Mouse (Mus musculus) midbrain, embryonic 12.5 days (tissue): ENCODE results near the gene Sub1. TPM values are rescaled to one million over a fixed set of nuclear protein-coding genes. Genes with fewer than 3 reads are reported as not detected.

Source experiments
- ATAC-seq: fragments of 200-750 bp; cut with Nextera tagmentation; 2 replicates; pipeline ENCODE4 v1.8.0; 2017; ENCODE audit warnings: low read depth, moderate TSS enrichment, moderate library complexity; ENCODE audit not compliant: low FRiP score
- H3K27ac ChIP-seq: fragments of 300-500 bp; sonication (generic); replicated peaks from 2 replicates; pipeline ENCODE4 v1.5.1; 2016; ENCODE audit warnings: mild to moderate bottlenecking
- H3K27me3 ChIP-seq: fragments of 300-500 bp; sonication (generic); 2 replicates; pipeline ENCODE4 v1.6.1; 2016; ENCODE audit warnings: mild to moderate bottlenecking
- H3K36me3 ChIP-seq: fragments of 300-500 bp; sonication (generic); 2 replicates; pipeline ENCODE4 v1.6.1; 2016
- H3K4me1 ChIP-seq: fragments of 300-500 bp; sonication (generic); 2 replicates; pipeline ENCODE4 v1.6.1; 2016
- H3K4me2 ChIP-seq: fragments of 300-500 bp; sonication (generic); replicated peaks from 2 replicates; pipeline ENCODE4 v1.6.1; 2016; ENCODE audit warnings: mild to moderate bottlenecking, moderate library complexity
- H3K4me3 ChIP-seq: fragments of 300-500 bp; sonication (generic); 2 replicates; pipeline ENCODE4 v1.5.1; 2016; ENCODE audit warnings: mild to moderate bottlenecking
- H3K9ac ChIP-seq: fragments of 300-500 bp; sonication (generic); replicated peaks from 2 replicates; pipeline ENCODE4 v1.6.1; 2016; ENCODE audit warnings: mild to moderate bottlenecking, moderate library complexity
- H3K9me3 ChIP-seq: fragments of 300-500 bp; sonication (generic); 2 replicates; pipeline ENCODE4 v1.6.1; 2016; ENCODE audit warnings: mild to moderate bottlenecking
- WGBS: fragments of 180-500 bp; shearing (Covaris S2); methylation state at CpG from one replicate; pipeline ENCODE4 v1.1.7; 2016; 5-methylcytosine and 5-hydroxymethylcytosine counted together
- polyA plus RNA-seq: library from polyadenylated mRNA; unstranded; fragments of >200 nt; fragmentation: Nextera tagmentation; extraction: Ambion mirVana; gene quantifications from 2 replicates; pipeline ENCODE4 v1.2.1, GENCODE M21; 2016

The Sub1 gene
- polyA plus RNA-seq, 1 experiment from 2014 or later, result 665 TPM

GRCm38 (mm10) chr15:11956129-11956528 lies 40.7 kb downstream of the Sub1 start:
- ATAC-seq, result no peak
- Histone ChIP-seq H3K27me3 (no peaks in the 10 kb centered on the region), H3K36me3 (no peaks in the 10 kb centered on the region), H3K4me3 (no peak overlapping the region), H3K4me1 (no peaks in the 10 kb centered on the region), H3K27ac (no peak overlapping the region), H3K4me2 (no peak overlapping the region), H3K9ac (no peak overlapping the region), H3K9me3 (no peaks in the 10 kb centered on the region)
- 84% methylated on average over 7 of the region's 7 CpGs for whole genome bisulfite sequencing

GRCm38 (mm10) chr15:11954190-11954589 lies 42.6 kb downstream of the Sub1 start:
- Histone ChIP-seq H3K27ac (no peak overlapping the region), H3K4me1 (no peaks in the 10 kb centered on the region), H3K4me2 (no peak overlapping the region), H3K9ac (no peak overlapping the region), H3K27me3 (no peaks in the 10 kb centered on the region), H3K4me3 (no peak overlapping the region), H3K36me3 (no peaks in the 10 kb centered on the region), H3K9me3 (no peaks in the 10 kb centered on the region)
- 61% methylated on average over 4 of the region's 4 CpGs for WGBS
- no peak for ATAC-seq

GRCm38 (mm10) chr15:11952159-11952558 lies 44.6 kb downstream of the Sub1 start:
- 82% methylated on average over 3 of the region's 3 CpGs for WGBS
- Histone ChIP-seq H3K4me1 (no peaks in the 10 kb centered on the region), H3K27me3 (no peaks in the 10 kb centered on the region), H3K9ac (no peak overlapping the region), H3K9me3 (no peaks in the 10 kb centered on the region), H3K4me2 (no peak overlapping the region), H3K27ac (no peak overlapping the region), H3K4me3 (no peak overlapping the region), H3K36me3 (no peaks in the 10 kb centered on the region)
- no peak for ATAC-seq

DNA sequence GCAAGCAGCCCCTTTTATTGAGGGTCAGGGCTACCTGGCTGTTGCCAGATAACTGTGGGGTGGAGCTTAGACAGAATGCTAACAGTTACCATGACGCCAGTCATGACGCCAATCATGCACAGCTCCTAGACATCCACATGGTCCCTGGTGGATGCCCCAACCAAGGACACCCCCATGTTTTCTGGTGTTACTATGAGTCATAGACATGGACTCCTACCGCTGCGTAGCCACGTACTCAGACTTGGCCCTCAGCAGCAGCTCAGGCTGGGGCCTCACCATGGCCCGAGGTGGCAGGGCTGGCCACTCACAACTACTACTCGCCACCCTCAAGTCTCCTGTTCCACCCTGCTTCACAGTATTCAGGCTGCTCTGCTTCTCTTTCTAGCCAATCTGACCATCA lies 45.6 kb downstream of the Sub1 start:
- 95% methylated on average over 7 of the region's 7 CpGs for WGBS
- no peak overlapping the region for H3K9ac ChIP-seq

DNA sequence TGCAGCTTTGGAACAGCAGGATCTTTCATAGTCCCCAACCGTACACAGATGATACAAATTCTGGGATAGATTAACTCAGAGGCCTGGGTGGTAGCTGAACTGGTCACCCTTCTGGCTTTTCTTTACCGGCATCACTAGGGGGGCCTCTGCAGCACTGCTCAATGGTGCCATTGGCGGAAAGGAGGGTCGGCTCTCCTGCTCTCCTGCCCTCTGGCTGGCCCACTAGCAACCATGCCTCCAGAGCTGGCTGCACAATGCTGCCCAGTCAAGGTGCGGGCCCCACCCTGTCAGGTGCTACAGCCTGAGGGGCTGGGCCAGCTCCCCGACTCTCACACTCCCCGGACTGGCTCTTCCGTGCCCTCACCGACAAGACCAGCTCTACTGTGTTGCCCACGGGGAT lies 46.6 kb downstream of the Sub1 start:
- 92% methylated on average over 10 of the region's 10 CpGs for WGBS
- Histone ChIP-seq H3K4me1 (no peaks in the 10 kb centered on the region), H3K9ac (no peak overlapping the region), H3K4me3 (no peak overlapping the region), H3K9me3 (no peaks in the 10 kb centered on the region), H3K4me2 (no peak overlapping the region), H3K36me3 (no peaks in the 10 kb centered on the region), H3K27ac (no peak overlapping the region), H3K27me3 (no peaks in the 10 kb centered on the region)
- no peak for ATAC-seq

More for the DNA sequence above, 45.6 kb downstream of the Sub1 start:
- Histone ChIP-seq H3K4me2 (no peak overlapping the region), H3K27ac (no peak overlapping the region), H3K27me3 (no peaks in the 10 kb centered on the region), H3K36me3 (no peaks in the 10 kb centered on the region), H3K4me3 (no peak overlapping the region), H3K9me3 (no peaks in the 10 kb centered on the region), H3K4me1 (no peaks in the 10 kb centered on the region)
- ATAC-seq, result no peak

DNA sequence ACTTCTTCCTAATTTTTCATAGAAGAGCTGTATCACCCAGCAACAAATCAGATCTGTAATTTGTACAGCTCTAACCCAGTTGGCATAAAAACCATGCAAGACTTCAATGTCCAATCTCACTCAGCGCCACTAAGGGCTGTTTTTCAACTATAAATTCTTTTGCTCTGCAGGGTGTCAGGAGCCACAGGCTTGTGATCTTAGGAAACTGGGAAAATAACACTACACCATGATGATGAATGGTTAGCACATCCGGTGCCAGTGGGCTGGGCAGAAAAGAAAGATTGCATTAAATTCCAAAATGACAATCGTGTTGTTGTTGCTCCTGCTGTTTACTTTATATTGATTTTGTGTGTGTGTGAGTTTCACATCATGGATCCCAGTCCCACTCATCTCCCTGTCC lies 47.3 kb downstream of the Sub1 start:
- Histone ChIP-seq H3K4me1 (no peaks in the 10 kb centered on the region), H3K27me3 (no peaks in the 10 kb centered on the region), H3K9me3 (no peaks in the 10 kb centered on the region), H3K36me3 (no peaks in the 10 kb centered on the region), H3K9ac (no peak overlapping the region), H3K27ac (no peak overlapping the region), H3K4me3 (no peak overlapping the region), H3K4me2 (no peak overlapping the region)
- no peak for ATAC-seq
- WGBS, result 90% methylated on average over 3 of the region's 3 CpGs

DNA sequence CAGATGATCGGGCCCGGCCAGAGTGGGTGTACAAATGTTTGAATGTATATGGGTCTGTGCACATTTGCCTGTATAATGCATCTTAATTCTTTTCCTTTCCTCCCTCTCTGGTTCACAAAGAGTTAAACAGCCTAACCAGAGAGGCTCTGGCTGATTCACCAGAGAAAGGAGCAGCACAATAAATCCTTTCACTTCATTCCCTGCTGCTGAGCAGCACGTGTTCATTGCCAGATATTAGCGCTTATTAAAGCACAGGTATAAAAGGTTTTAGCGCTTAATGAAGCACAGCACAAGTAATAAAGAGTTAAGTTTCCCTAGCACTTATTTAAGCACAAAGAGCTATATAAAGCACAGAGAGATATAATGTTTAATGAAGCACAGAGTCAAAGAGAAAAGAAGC lies 55.9 kb downstream of the Sub1 start:
- Histone ChIP-seq H3K9me3 (no peaks in the 10 kb centered on the region), H3K27ac (no peak overlapping the region), H3K27me3 (no peaks in the 10 kb centered on the region), H3K4me3 (no peak overlapping the region), H3K9ac (no peak overlapping the region), H3K36me3 (no peaks in the 10 kb centered on the region), H3K4me2 (no peak overlapping the region), H3K4me1 (no peaks in the 10 kb centered on the region)
- WGBS, result 47% methylated on average over 5 of the region's 5 CpGs
- no peak for ATAC-seq

Other genes starting within 250 kb of the Sub1 start
- 2.7 and 3.2 TPM in 2 replicates for gene Npr3, start 89.7 kb downstream of the Sub1 start, polyA plus RNA-seq
- 128 and 132 TPM in 2 replicates for gene Zfr, start 120.8 kb upstream of the Sub1 start, polyA plus RNA-seq
- gene Mtmr12, start 208.0 kb upstream of the Sub1 start, polyA plus RNA-seq, result 17.3 and 18.3 TPM in 2 replicates